Mouse (Mus musculus): ENCODE data around the gene Tnfrsf13c.
"Not testable (repeated sequence)": the region's sequence is repeated elsewhere in the genome, so short reads cannot be mapped to it uniquely, and the experiment has no call there.

Gene Tnfrsf13c

GRCm38 (mm10) chr15:82223657-82224601, at the start of gene Tnfrsf13c:
TSS of gene Tnfrsf13c (minus strand) at chr15:82224369.
- no peak for DNase-seq (ENCODE audit: low spot score in 2 of 2)

- no peak for DNase-seq (ENCODE audit: low spot score in 2 of 2)
Observed at GRCm38 (mm10) chr15:82272295-82272694, 48.1 kb upstream of the Tnfrsf13c start.

- peak; percentile 31 to 40 for DNase-seq (ENCODE audit: low spot score in 2 of 2)
Observed at GRCm38 (mm10) chr15:82271201-82271600, 47.0 kb upstream of the Tnfrsf13c start.

GRCm38 (mm10) chr15:82268783-82269182, 44.6 kb upstream of the Tnfrsf13c start:
- no peak for DNase-seq (ENCODE audit: low spot score in 2 of 2)

- DNase-seq (ENCODE audit: low spot score in 2 of 2), result no peak
Observed at GRCm38 (mm10) chr15:82268185-82268584, 44.0 kb upstream of the Tnfrsf13c start.

GRCm38 (mm10) chr15:82266356-82266755, 42.2 kb upstream of the Tnfrsf13c start:
- DNase-seq (ENCODE audit: low spot score in 2 of 2), result peak; percentile 44 to 55

- peak in 1 of 2 experiments; percentile 43 for DNase-seq (ENCODE audit: low spot score in 2 of 2)
Observed at GRCm38 (mm10) chr15:82259510-82259909, 35.3 kb upstream of the Tnfrsf13c start.

GRCm38 (mm10) chr15:82255944-82256383, 31.8 kb upstream of the Tnfrsf13c start:
- no peak for DNase-seq (ENCODE audit: low spot score in 2 of 2)

- DNase-seq (ENCODE audit: low spot score in 2 of 2), result no peak
Observed at GRCm38 (mm10) chr15:82255248-82255647, 31.1 kb upstream of the Tnfrsf13c start.

GRCm38 (mm10) chr15:82252097-82252496, 27.9 kb upstream of the Tnfrsf13c start, which contains the start of gene 1500009C09Rik:
TSS of gene 1500009C09Rik (plus strand) at chr15:82252397.
- DNase-seq (ENCODE audit: low spot score in 2 of 2), result no peak

GRCm38 (mm10) chr15:82251579-82251978, 27.4 kb upstream of the Tnfrsf13c start:
- DNase-seq (ENCODE audit: low spot score in 2 of 2), result no peak

- DNase-seq (ENCODE audit: low spot score in 2 of 2), result peak in 1 of 2 experiments; percentile 38
Observed at GRCm38 (mm10) chr15:82247131-82247776, 23.1 kb upstream of the Tnfrsf13c start.

GRCm38 (mm10) chr15:82244805-82245161, 20.6 kb upstream of the Tnfrsf13c start:
- DNase-seq (ENCODE audit: low spot score in 2 of 2), result not testable (repeated sequence)

- peak; percentile 91 for DNase-seq (ENCODE audit: low spot score in 2 of 2)
Observed at GRCm38 (mm10) chr15:82244115-82244804, 20.1 kb upstream of the Tnfrsf13c start, which contains the start of gene Cenpm. TSS of gene Cenpm (minus strand) at chr15:82244748.

- DNase-seq (ENCODE audit: low spot score in 2 of 2), result no peak
Observed at GRCm38 (mm10) chr15:82243742-82244114, 19.6 kb upstream of the Tnfrsf13c start.

- no peak for DNase-seq (ENCODE audit: low spot score in 2 of 2)
Observed at GRCm38 (mm10) chr15:82243311-82243710, 19.1 kb upstream of the Tnfrsf13c start.

GRCm38 (mm10) chr15:82236565-82236964, 12.4 kb upstream of the Tnfrsf13c start:
- peak; percentile 84 for DNase-seq (ENCODE audit: low spot score in 2 of 2)

GRCm38 (mm10) chr15:82235661-82236060, 11.5 kb upstream of the Tnfrsf13c start:
- no peak for DNase-seq (ENCODE audit: low spot score in 2 of 2)

GRCm38 (mm10) chr15:82232651-82233050, 8.5 kb upstream of the Tnfrsf13c start:
- DNase-seq (ENCODE audit: low spot score in 2 of 2), result no peak

- DNase-seq (ENCODE audit: low spot score in 2 of 2), result no peak
Observed at GRCm38 (mm10) chr15:82231591-82232378, 7.6 kb upstream of the Tnfrsf13c start.

GRCm38 (mm10) chr15:82231100-82231499, 6.9 kb upstream of the Tnfrsf13c start:
- no peak for DNase-seq (ENCODE audit: low spot score in 2 of 2)
